In the genomic region with DNA sequence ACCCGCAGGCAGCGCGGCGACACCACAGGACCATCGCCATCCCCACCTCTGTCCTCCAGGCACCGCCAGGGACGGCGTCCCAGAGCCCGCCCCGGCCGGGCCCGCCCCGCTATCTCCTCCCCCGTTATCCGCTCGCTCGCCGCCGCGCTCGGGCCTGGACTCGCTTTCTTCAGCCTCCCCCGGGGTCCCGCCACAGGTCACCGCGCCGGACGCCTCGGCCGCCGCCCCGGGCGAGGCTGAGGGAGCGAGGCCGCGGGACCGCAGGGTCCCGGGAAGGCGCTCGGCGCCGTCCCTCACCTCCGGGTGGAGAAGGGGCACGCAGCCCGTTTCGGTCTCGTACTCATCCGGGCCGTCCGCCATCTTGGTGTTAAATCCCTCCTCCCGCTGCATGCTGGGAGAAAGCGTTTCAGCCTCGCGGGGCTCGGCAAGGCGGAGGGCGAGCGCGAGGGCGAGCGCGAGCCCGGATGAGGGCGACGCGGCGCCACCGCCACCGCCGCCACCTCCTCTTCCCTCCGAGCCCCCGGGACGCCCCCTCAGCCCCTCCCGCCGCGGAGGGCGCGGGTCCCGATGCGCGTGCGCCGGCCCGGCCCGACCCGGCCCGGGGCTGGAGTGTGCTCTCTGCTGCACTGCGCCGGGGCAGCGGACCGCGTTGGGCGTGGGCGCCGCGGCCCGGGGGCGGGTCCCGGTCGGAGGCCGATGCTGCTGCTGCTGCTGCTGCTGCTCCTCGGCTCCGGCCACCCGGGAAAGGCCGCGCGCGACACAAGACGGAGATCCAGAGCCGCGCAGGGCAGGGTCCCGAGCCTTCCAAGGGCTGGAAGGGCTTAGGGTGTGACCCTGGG, we compare ENCODE assay signal across 8 mouse cellular contexts. TPM values are rescaled to one million over a fixed set of nuclear protein-coding genes. Genes with fewer than 3 reads are reported as not detected.
DNase-seq lines count a peak whose midpoint lies in the region; ATAC-seq and TF ChIP-seq lines count a peak whose summit lies in the region.

TSS of gene Zdhhc17 (minus strand) at position 500 of the 839 bp plus-strand sequence.

- in situ Hi-C loops in Patski (cut with MboI; ENCODE audit: low pct_unique_long_range_greater_than_20kb), result no loop called here

- WGBS in hindbrain, embryonic 11.5 days, result under 1% methylated on average over 56 of the region's 112 CpGs

- peak within 1 kb of the TSS; percentile 100 for H3K27ac ChIP-seq in hindbrain, embryonic 11.5 days (ENCODE audit: low read depth, low read length)

- H3K9ac ChIP-seq in hindbrain, embryonic 11.5 days (ENCODE audit: low read depth, low read length), result peak within 1 kb of the TSS; percentile 99

- H3K4me3 ChIP-seq in hindbrain, embryonic 11.5 days (ENCODE audit: low read depth, low read length), result peak within 1 kb of the TSS; percentile 95

- no peaks in the 10 kb centered on the region for H3K36me3 ChIP-seq in hindbrain, embryonic 11.5 days (ENCODE audit: control insufficient read depth, insufficient read depth, low read length)

- POLR2A ChIA-PET in Patski (lab: Charles Lee), result interaction anchor here (0.6 to 1.2 kb wide), 5 partner anchors 12 to 220 kb away, joined by 3 to 5 read pairs (median 4); no protein-coding TSS in a partner anchor

- H3K27me3 ChIP-seq in Patski, result no peaks in the 10 kb centered on the region
- H3K27me3 ChIP-seq in hindbrain, embryonic 11.5 days (ENCODE audit: control insufficient read depth, insufficient read depth, low read length), result no peaks in the 10 kb centered on the region

- no peaks in the 10 kb centered on the region for H3K9me3 ChIP-seq in hindbrain, embryonic 11.5 days (ENCODE audit: control insufficient read depth, low read length)

- TF ChIP-seq CTCF in Patski (IDR thresholded peaks at IDR 0.05), result no peak

- ATAC-seq in Patski, result peak; percentile 92
- peak; percentile 93 for ATAC-seq in hindbrain, embryonic 11.5 days (ENCODE audit: low FRiP score)

- CTCF ChIA-PET in Patski (lab: Charles Lee), result interaction anchor here (0.8 to 1.2 kb wide), 2 partner anchors 20 to 21 kb away, joined by 4 read pairs; no protein-coding TSS in a partner anchor

- H3K4me2 ChIP-seq in hindbrain, embryonic 11.5 days (replicated peaks; ENCODE audit: low read depth, low read length), result peak within 1 kb of the TSS; percentile 78

- no peaks in the 10 kb centered on the region for H3K4me1 ChIP-seq in hindbrain, embryonic 11.5 days (replicated peaks; ENCODE audit: control insufficient read depth, insufficient read depth, low read length)

- peak; percentile 65 for DNase-seq in Patski (ENCODE audit: low read depth, low spot score)
- peak; percentile 95 to 96 for DNase-seq in cerebellum, postnatal 10 days
- peak; percentile 75 to 87 for DNase-seq in frontal cortex, postnatal 10 days (ENCODE audit: low spot score in 2 of 2)
- DNase-seq in hindbrain, embryonic 11.5 days (ENCODE audit: low spot score), result peak; percentile 90
- peak; percentile 92 to 94 for DNase-seq in layer of hippocampus, postnatal 14 days (ENCODE audit: low spot score in 2 of 2)
- DNase-seq in lung, postnatal 10 days, result peak; percentile 93
- peak; percentile 80 for DNase-seq in ovary, postnatal 14 days (ENCODE audit: low spot score)
- peak; percentile 81 to 82 for DNase-seq in thymus, postnatal 10 days (ENCODE audit: low spot score in 2 of 2)

RNA-seq across cellular contexts. Expression of gene Zdhhc17, which starts in this region (rescaled TPM):
- polyA plus RNA-seq in Patski (2021), result 20.6 TPM
- polyA plus RNA-seq in hindbrain, embryonic 11.5 days (2014; fragmentation: Nextera tagmentation; extraction: Ambion mirVana), result 33.3 and 39.0 TPM in 2 replicates
- 10 to 100 TPM; 84.5 to 89.9 TPM for total RNA-seq in layer of hippocampus, postnatal 14 days (2021)

Comparison
In these comparisons a context has a peak if more than half of its experiments do, and no peak if none do; other contexts are left out.
1. Peak in every context shown above with its lines: DNase-seq, ATAC-seq, H3K4me3 ChIP-seq and H3K27ac ChIP-seq.